Mouse (Mus musculus) cortical plate, adult 2 months (tissue): ENCODE measurements around the gene Ntn1. TPM values are rescaled to one million over a fixed set of nuclear protein-coding genes. Genes with fewer than 3 reads are reported as not detected.

ENCODE experiments used
- H3K27ac ChIP-seq: fragments of 200-500 bp; 2 replicates; pipeline ENCODE4 v1.5.1; 2012; ENCODE audit warnings: low read length, control low read depth, inconsistent platforms; ENCODE audit not compliant: insufficient read depth
- H3K4me1 ChIP-seq: fragments of 200-500 bp; 2 replicates; pipeline ENCODE4 v1.6.1; 2011; ENCODE audit warnings: low read length; ENCODE audit not compliant: control insufficient read depth, insufficient read depth
- H3K4me3 ChIP-seq: fragments of 200-500 bp; 2 replicates; pipeline ENCODE4 v1.5.1; 2011; ENCODE audit warnings: mild to moderate bottlenecking, low read length, control low read depth; ENCODE audit not compliant: insufficient read depth
- CTCF ChIP-seq: fragments of 200-500 bp; IDR thresholded peaks from 2 replicates; pipeline ENCODE4 v1.5.1; 2011; ENCODE audit warnings: mild to moderate bottlenecking, control low read depth, low read length; ENCODE audit not compliant: insufficient read depth; ENCODE audit errors: extremely low read depth
- POLR2A ChIP-seq: fragments of 200-500 bp; IDR thresholded peaks from 2 replicates; pipeline ENCODE4 v1.6.1; 2011; ENCODE audit warnings: mild to moderate bottlenecking, low read length, control low read depth; ENCODE audit not compliant: insufficient read depth; ENCODE audit errors: extremely low read depth
- polyA plus RNA-seq: library from polyadenylated mRNA; depleted of rRNA; stranded (reverse); fragments of >200 nt; gene quantifications from 2 replicates; pipeline ENCODE4 v1.2.3, GENCODE M21; 2012; rRNA removed

The Ntn1 gene
- polyA plus RNA-seq, 1 experiment = 5.0 TPM

DNA sequence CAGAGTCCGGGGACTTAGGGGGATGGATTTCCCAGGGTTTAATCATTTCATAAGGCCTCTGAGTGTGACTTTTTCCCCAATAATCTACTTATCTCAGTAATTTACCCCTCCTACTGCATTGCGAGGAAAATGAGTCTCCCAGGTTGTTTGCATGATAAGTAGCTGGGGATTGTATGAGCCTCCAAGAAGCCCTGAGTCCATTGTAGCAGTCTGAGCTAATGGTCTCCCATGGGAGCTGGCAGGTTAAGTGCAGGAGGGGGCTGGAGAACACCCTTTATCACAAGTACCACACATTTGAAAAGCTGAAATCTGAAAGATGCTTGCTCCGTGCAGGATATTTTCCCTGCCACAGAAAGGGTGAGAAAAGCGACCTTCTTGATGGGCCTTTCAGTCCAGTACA, 240.8 kb downstream of the Ntn1 start:
- TF ChIP-seq CTCF (no peak), POLR2A (no peak)
- Histone ChIP-seq H3K27ac (no peak overlapping the region), H3K4me1 (peaks cover 1% of the 10 kb centered on the region; the same call in 1 of the 2 replicates), H3K4me3 (no peak overlapping the region)

Other genes with a start within 250 kb of the Ntn1 start
- 2.2 and 2.6 TPM in 2 replicates for gene Pik3r5, start 31.3 kb upstream of the Ntn1 start, polyA plus RNA-seq
- gene Pik3r6, start 102.2 kb upstream of the Ntn1 start, polyA plus RNA-seq = 3.8 and 4.4 TPM in 2 replicates
- gene Mfsd6l, start 155.4 kb upstream of the Ntn1 start, polyA plus RNA-seq = 0.08 TPM in 2 replicates
- gene Ccdc42, start 186.2 kb upstream of the Ntn1 start, polyA plus RNA-seq = 0.36 and 0.92 TPM in 2 replicates